Comparison of ENCODE assay signal across 8 mouse cellular contexts in the genomic region with DNA sequence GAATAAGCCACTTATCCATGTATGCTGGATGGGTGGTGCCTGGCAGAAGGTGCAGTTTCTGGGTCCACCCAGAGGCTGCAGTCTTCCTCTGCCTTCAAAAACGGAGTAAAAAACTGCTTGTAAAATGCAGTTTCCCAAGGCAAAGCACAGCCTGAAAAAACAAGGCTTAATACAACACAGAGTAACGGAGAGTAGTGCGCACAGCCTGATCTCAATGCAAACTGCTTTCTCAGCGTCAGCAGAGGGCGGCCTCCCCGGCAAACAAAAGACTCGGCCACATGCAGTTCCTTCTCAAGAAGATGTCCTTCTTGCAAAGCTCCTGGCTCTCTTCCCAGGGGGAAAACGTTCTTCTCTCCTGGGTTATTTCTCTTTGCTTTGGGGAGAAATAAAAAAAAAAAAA.
DNase-seq lines count a peak whose midpoint lies in the region; ATAC-seq and TF ChIP-seq lines count a peak whose summit lies in the region.

No protein-coding gene starts in this region.

- no peaks in the 10 kb centered on the region for H3K36me3 ChIP-seq in heart, embryonic 11.5 days (ENCODE audit: control insufficient read depth, insufficient read depth, low read length)
- H3K36me3 ChIP-seq in midbrain, embryonic 11.5 days (ENCODE audit: control insufficient read depth, insufficient read depth, low read length): no peaks in the 10 kb centered on the region
- no peaks in the 10 kb centered on the region for H3K36me3 ChIP-seq in stomach, postnatal 0 days (ENCODE audit: control insufficient read depth, insufficient read depth, low read length)

- peak overlapping the region; percentile 6; the same call in 1 of the 2 replicates for H3K4me3 ChIP-seq in cortical plate, adult 2 months (ENCODE audit: insufficient read depth, low read length)
- H3K4me3 ChIP-seq in heart, embryonic 11.5 days (ENCODE audit: low read depth, low read length): no peak overlapping the region
- no peak overlapping the region for H3K4me3 ChIP-seq in midbrain, embryonic 11.5 days (ENCODE audit: low read depth, low read length)
- H3K4me3 ChIP-seq in stomach, postnatal 0 days (ENCODE audit: low read depth, low read length): no peak overlapping the region

- ATAC-seq in heart, embryonic 11.5 days (replicated peaks; ENCODE audit: insufficient number of reproducible peaks, low FRiP score, low TSS enrichment): no peak
- ATAC-seq in midbrain, embryonic 11.5 days (ENCODE audit: low FRiP score): peak; percentile 64; the same call in 1 of the 2 replicates
- no peak for ATAC-seq in stomach, postnatal 0 days (ENCODE audit: low FRiP score, low TSS enrichment)

- 20% methylated on average over 8 of the region's 8 CpGs for WGBS in heart, embryonic 11.5 days (ENCODE audit: insufficient replicate concordance)
- WGBS in midbrain, embryonic 11.5 days: 6% methylated on average over 8 of the region's 8 CpGs
- 5% methylated on average over 8 of the region's 8 CpGs for WGBS in stomach, postnatal 0 days

- H3K4me1 ChIP-seq in cortical plate, adult 2 months (ENCODE audit: control insufficient read depth, insufficient read depth, low read length): peaks cover 15% of the 10 kb centered on the region
- H3K4me1 ChIP-seq in heart, embryonic 11.5 days (ENCODE audit: control insufficient read depth, insufficient read depth, low read length): peaks cover 17% of the 10 kb centered on the region
- peaks cover 7% of the 10 kb centered on the region; the same call in 1 of the 2 replicates for H3K4me1 ChIP-seq in midbrain, embryonic 11.5 days (ENCODE audit: control insufficient read depth, insufficient read depth, low read length)
- H3K4me1 ChIP-seq in stomach, postnatal 0 days (replicated peaks; ENCODE audit: control insufficient read depth, insufficient read depth): no peaks in the 10 kb centered on the region

- H3K27me3 ChIP-seq in heart, embryonic 11.5 days (ENCODE audit: control insufficient read depth, insufficient read depth, low read length): no peaks in the 10 kb centered on the region
- no peaks in the 10 kb centered on the region for H3K27me3 ChIP-seq in midbrain, embryonic 11.5 days (ENCODE audit: control insufficient read depth, insufficient read depth, low read length)
- H3K27me3 ChIP-seq in stomach, postnatal 0 days (ENCODE audit: control insufficient read depth, insufficient read depth, low read length): no peaks in the 10 kb centered on the region

- peak; percentile 61 to 77 for DNase-seq in left cerebral cortex, adult 18-20 months (ENCODE audit: low spot score in 2 of 2)
- DNase-seq in left cerebral cortex, adult 11 months (ENCODE audit: low spot score): no peak
- DNase-seq in kidney, postnatal 14 days: peak; percentile 44
- peak; percentile 90 for DNase-seq in midbrain, embryonic 11.5 days (ENCODE audit: low spot score, missing footprints)
- peak; percentile 32 for DNase-seq in stomach, postnatal 0 days (ENCODE audit: low spot score)
- no peak for DNase-seq in B cell, adult 2 months

- 0 out of 2 replicates have a peak overlapping the region, but pooled peaks have one; percentile 28 for H3K27ac ChIP-seq in cortical plate, adult 2 months (ENCODE audit: insufficient read depth, low read length)
- H3K27ac ChIP-seq in heart, embryonic 11.5 days (ENCODE audit: low read depth, low read length): no peak overlapping the region
- H3K27ac ChIP-seq in midbrain, embryonic 11.5 days (ENCODE audit: low read depth, low read length): no peak overlapping the region
- no peak overlapping the region for H3K27ac ChIP-seq in stomach, postnatal 0 days (replicated peaks)

- peak overlapping the region; percentile 17; the same call in 1 of the 2 replicates for H3K4me2 ChIP-seq in heart, embryonic 11.5 days
- H3K4me2 ChIP-seq in midbrain, embryonic 11.5 days: 0 out of 2 replicates have a peak overlapping the region, but pooled peaks have one; percentile 12
- H3K4me2 ChIP-seq in stomach, postnatal 0 days (replicated peaks; ENCODE audit: low read depth): no peak overlapping the region; the same call in 1 of the 2 replicates

- 0 out of 2 replicates have a peak, but pooled peaks have one; percentile 18 for TF ChIP-seq POLR2A in cortical plate, adult 2 months (IDR thresholded peaks at IDR 0.05; ENCODE audit: extremely low read depth, insufficient read depth, low read length)

- H3K9ac ChIP-seq in heart, embryonic 11.5 days (ENCODE audit: low read depth, low read length): no peak overlapping the region
- peak overlapping the region; percentile 6 for H3K9ac ChIP-seq in midbrain, embryonic 11.5 days (ENCODE audit: low read length)
- no peak overlapping the region for H3K9ac ChIP-seq in stomach, postnatal 0 days (ENCODE audit: low read length)

- peak; percentile 19; the same call in 1 of the 2 replicates for TF ChIP-seq CTCF in cortical plate, adult 2 months (IDR thresholded peaks at IDR 0.05; ENCODE audit: extremely low read depth, insufficient read depth, low read length)
- TF ChIP-seq CTCF in stomach, postnatal 0 days (IDR thresholded peaks at IDR 0.05; ENCODE audit: low read depth): peak; percentile 63

- no peaks in the 10 kb centered on the region for H3K9me3 ChIP-seq in heart, embryonic 11.5 days (replicated peaks; ENCODE audit: control insufficient read depth, low read length)
- H3K9me3 ChIP-seq in midbrain, embryonic 11.5 days (ENCODE audit: control insufficient read depth, low read length): no peaks in the 10 kb centered on the region
- no peaks in the 10 kb centered on the region for H3K9me3 ChIP-seq in stomach, postnatal 0 days (ENCODE audit: control insufficient read depth, low read length)

- TF ChIP-seq EP300 in stomach, postnatal 0 days (optimal IDR thresholded peaks at IDR 0.05): no peak

Comparison
In these comparisons a context has a peak if more than half of its experiments do, and no peak if none do; other contexts are left out.
1. DNase-seq: peak in left cerebral cortex, adult 18-20 months (2 of 2), kidney, postnatal 14 days (single experiment), midbrain, embryonic 11.5 days (single experiment) and stomach, postnatal 0 days (single experiment); none in left cerebral cortex, adult 11 months (single experiment) and B cell, adult 2 months (0 of 2).